In genomic region chr2:163089475-163090123, GRCm38 (mm10) we compare ENCODE assay signal across 12 mouse cellular contexts. TPM values are rescaled to one million over a fixed set of nuclear protein-coding genes. Genes with fewer than 3 reads are reported as not detected.
DNase-seq lines count a peak whose midpoint lies in the region; ATAC-seq and TF ChIP-seq lines count a peak whose summit lies in the region.
"Had no signal": no experiment of that assay in that cellular context is flagged by ENCODE, and none has a peak within 500 bp of the region (broad histone marks: within the 10 kb centered on the region; RNA-seq: fewer than 3 reads in every experiment).

No protein-coding gene starts in this region.

- H3K4me3 ChIP-seq in forebrain, postnatal 0 days (ENCODE audit: low read depth, low read length), result no peak overlapping the region
- no peak overlapping the region for H3K4me3 ChIP-seq in forebrain, embryonic 10.5 days
- H3K4me3 ChIP-seq in hindbrain, embryonic 10.5 days, result no peak overlapping the region
- H3K4me3 ChIP-seq: heart, embryonic 15.5 days; myocyte had no signal

- no peak overlapping the region for H3K9ac ChIP-seq in forebrain, postnatal 0 days
- H3K9ac ChIP-seq: heart, embryonic 15.5 days had no signal

- no peaks in the 10 kb centered on the region for H3K27me3 ChIP-seq in forebrain, postnatal 0 days (ENCODE audit: insufficient read depth, low read length)
- H3K27me3 ChIP-seq in forebrain, embryonic 10.5 days (ENCODE audit: poor library complexity, severe bottlenecking), result no peaks in the 10 kb centered on the region
- no peaks in the 10 kb centered on the region for H3K27me3 ChIP-seq in hindbrain, embryonic 10.5 days (ENCODE audit: insufficient read depth, poor library complexity, severe bottlenecking)
- H3K27me3 ChIP-seq: heart, embryonic 15.5 days had no signal

- no peak overlapping the region for H3K27ac ChIP-seq in forebrain, postnatal 0 days (ENCODE audit: low read depth, low read length)
- H3K27ac ChIP-seq in forebrain, embryonic 10.5 days, result no peak overlapping the region
- H3K27ac ChIP-seq in hindbrain, embryonic 10.5 days, result no peak overlapping the region
- H3K27ac ChIP-seq: heart, embryonic 15.5 days had no signal

- WGBS in forebrain, postnatal 0 days, result 75% methylated on average over 5 of the region's 5 CpGs
- WGBS in forebrain, embryonic 10.5 days, result 72% methylated on average over 5 of the region's 5 CpGs
- 77% methylated on average over 5 of the region's 5 CpGs for WGBS in hindbrain, embryonic 10.5 days

- no peak for DNase-seq in forebrain, postnatal 0 days
- DNase-seq in forebrain, embryonic 10.5 days (ENCODE audit: extremely low spot score, low spot score), result no peak
- peak; percentile 8 for DNase-seq in thymus, postnatal 0 days (ENCODE audit: low spot score)
- no peak for DNase-seq in thymus, postnatal 10 days (ENCODE audit: low spot score in 2 of 2)
- DNase-seq in thymus, postnatal 4 days, result peak; percentile 46
- no peak for DNase-seq in hindbrain, embryonic 10.5 days (ENCODE audit: low spot score)
- no peak for DNase-seq in retina, embryonic 14.5 days (ENCODE audit: low spot score)

- H3K36me3 ChIP-seq in forebrain, postnatal 0 days (ENCODE audit: insufficient read depth), result no peaks in the 10 kb centered on the region
- peaks cover 12% of the 10 kb centered on the region for H3K36me3 ChIP-seq in forebrain, embryonic 10.5 days (replicated peaks)
- H3K36me3 ChIP-seq in hindbrain, embryonic 10.5 days, result peaks cover 7% of the 10 kb centered on the region
- H3K36me3 ChIP-seq: heart, embryonic 15.5 days had no signal

- no peak for ATAC-seq in forebrain, postnatal 0 days
- peak; percentile 55; the same call in 1 of the 2 replicates for ATAC-seq in common myeloid progenitor, adult 5-6 weeks (replicated peaks; ENCODE audit: low read depth, poor library complexity, severe bottlenecking)

- TF ChIP-seq CTCF in forebrain, postnatal 0 days (IDR thresholded peaks at IDR 0.05; ENCODE audit: low read depth), result peak; percentile 34

- H3K4me1 ChIP-seq in forebrain, postnatal 0 days (ENCODE audit: insufficient read depth), result no peaks in the 10 kb centered on the region
- no peaks in the 10 kb centered on the region for H3K4me1 ChIP-seq in forebrain, embryonic 10.5 days
- H3K4me1 ChIP-seq in hindbrain, embryonic 10.5 days (replicated peaks), result no peaks in the 10 kb centered on the region
- H3K4me1 ChIP-seq: heart, embryonic 15.5 days had no signal

- no peak overlapping the region for H3K4me2 ChIP-seq in forebrain, postnatal 0 days (ENCODE audit: low read depth)
- H3K4me2 ChIP-seq: heart, embryonic 15.5 days had no signal

- H3K9me3 ChIP-seq in forebrain, postnatal 0 days (ENCODE audit: low read length), result no peaks in the 10 kb centered on the region
- H3K9me3 ChIP-seq in forebrain, embryonic 10.5 days, result no peaks in the 10 kb centered on the region
- no peaks in the 10 kb centered on the region for H3K9me3 ChIP-seq in hindbrain, embryonic 10.5 days
- H3K9me3 ChIP-seq: heart, embryonic 15.5 days had no signal

RNA-seq across cellular contexts. Expression of gene Gtsf1l, which starts 1.9 kb away (rescaled TPM):
- total RNA-seq in forebrain, postnatal 0 days (2014; rRNA removed), result not detected in 2 replicates
- polyA plus RNA-seq in forebrain, postnatal 0 days (2015; fragmentation: Nextera tagmentation; extraction: Ambion mirVana), result 0.31 TPM in 1 of 2 replicates, not detected in the other
- polyA plus RNA-seq in forebrain, embryonic 10.5 days (2016; fragmentation: Nextera tagmentation; extraction: Ambion mirVana), result not detected in 2 replicates
- not detected in 2 replicates for polyA plus RNA-seq in thymus, postnatal 0 days (2015; fragmentation: Nextera tagmentation; extraction: Ambion mirVana)
- total RNA-seq in common myeloid progenitor, adult 5-6 weeks (2017), result not detected in 2 replicates
- polyA plus RNA-seq in hindbrain, embryonic 10.5 days (2016; fragmentation: Nextera tagmentation; extraction: Ambion mirVana), result not detected in 2 replicates
- total RNA-seq: left cerebral cortex, postnatal 36 days had no signal
- polyA plus RNA-seq: heart, embryonic 15.5 days; myocyte; stomach, embryonic 14.5 days had no signal

RNA-seq across cellular contexts. Expression of gene Mybl2, which starts 35.1 kb away (rescaled TPM):
- 2.8 and 3.0 TPM in 2 replicates for total RNA-seq in forebrain, postnatal 0 days (2014; rRNA removed)
- 2.1 and 3.1 TPM in 2 replicates for polyA plus RNA-seq in forebrain, postnatal 0 days (2015; fragmentation: Nextera tagmentation; extraction: Ambion mirVana)
- 63.7 and 65.1 TPM in 2 replicates for polyA plus RNA-seq in forebrain, embryonic 10.5 days (2016; fragmentation: Nextera tagmentation; extraction: Ambion mirVana)
- polyA plus RNA-seq in thymus, postnatal 0 days (2015; fragmentation: Nextera tagmentation; extraction: Ambion mirVana), result 26.9 and 27.5 TPM in 2 replicates
- total RNA-seq in common myeloid progenitor, adult 5-6 weeks (2017), result 18.8 and 25.9 TPM in 2 replicates
- 44.5 and 51.0 TPM in 2 replicates for polyA plus RNA-seq in hindbrain, embryonic 10.5 days (2016; fragmentation: Nextera tagmentation; extraction: Ambion mirVana)

Comparison
In these comparisons a context has a peak if more than half of its experiments do, and no peak if none do; other contexts are left out.
1. DNase-seq: peak in thymus, postnatal 0 days (single experiment) and thymus, postnatal 4 days (single experiment); none in forebrain, postnatal 0 days (single experiment), forebrain, embryonic 10.5 days (single experiment), thymus, postnatal 10 days (0 of 2), hindbrain, embryonic 10.5 days (single experiment) and retina, embryonic 14.5 days (single experiment).